In the genomic region with DNA sequence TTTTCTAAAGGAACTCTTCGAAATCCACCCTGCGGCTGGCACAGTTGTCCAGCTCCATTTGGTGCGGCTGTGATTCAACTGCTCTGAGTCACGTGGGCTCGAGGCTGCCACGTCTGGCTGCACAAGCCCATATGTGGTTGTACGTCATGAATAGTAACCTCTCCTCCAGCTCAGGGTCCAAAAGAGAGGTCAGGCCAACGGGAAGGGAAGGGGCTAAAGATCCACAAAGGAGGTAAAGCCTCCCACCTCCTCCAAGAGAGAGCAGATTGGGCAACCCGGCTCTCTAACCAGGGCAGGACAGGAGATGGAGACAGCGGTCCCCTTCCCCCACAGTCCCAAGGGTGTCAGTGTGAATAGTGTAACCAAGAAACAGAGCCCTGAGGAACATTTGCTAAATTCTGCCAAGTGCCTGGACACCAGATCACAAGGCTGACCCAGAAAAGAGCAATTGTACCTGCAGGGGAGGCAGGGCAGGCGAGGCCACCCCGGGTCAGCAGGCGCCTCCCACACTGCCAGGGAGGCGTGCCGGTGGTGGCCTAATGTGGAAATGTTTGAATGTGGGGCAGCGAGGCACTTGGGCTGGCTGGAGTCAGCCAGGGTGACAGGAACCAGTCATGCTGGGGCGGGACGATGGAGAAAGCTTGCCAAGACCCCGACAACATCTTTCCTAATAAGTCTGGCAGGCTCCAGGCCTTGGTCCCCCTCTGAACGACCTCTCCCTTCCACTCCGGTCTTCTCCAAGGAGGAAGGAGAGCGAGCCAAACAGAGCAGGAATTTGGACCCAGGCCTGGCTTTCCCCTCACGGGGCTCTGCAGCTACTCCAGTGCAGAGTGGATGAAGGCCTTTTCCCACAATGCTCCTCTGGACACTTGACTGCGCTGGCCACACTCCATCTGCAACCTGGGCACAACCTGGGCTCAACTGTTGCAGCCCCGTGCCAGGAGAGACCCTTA, we compare ENCODE assay signal across 8 mouse cellular contexts.
DNase-seq lines count a peak whose midpoint lies in the region; ATAC-seq lines count a peak whose summit lies in the region.

No protein-coding gene starts in this region.

- peaks cover 31% of the 10 kb centered on the region for H3K4me1 ChIP-seq in hindbrain, embryonic 16.5 days (ENCODE audit: control insufficient read depth, insufficient read depth, low read depth, low read length)

- H3K9me3 ChIP-seq in hindbrain, embryonic 16.5 days (ENCODE audit: control insufficient read depth, low read length) = no peaks in the 10 kb centered on the region

- H3K4me3 ChIP-seq in hindbrain, embryonic 16.5 days (ENCODE audit: low read length) = no peak overlapping the region; the same call in 1 of the 2 replicates

- H3K36me3 ChIP-seq in hindbrain, embryonic 16.5 days (ENCODE audit: control insufficient read depth, insufficient read depth, low read length) = no peaks in the 10 kb centered on the region

- peak; percentile 91 for ATAC-seq in hindbrain, embryonic 16.5 days

- H3K27me3 ChIP-seq in hindbrain, embryonic 16.5 days (replicated peaks; ENCODE audit: control insufficient read depth, insufficient read depth, low read length) = no peaks in the 10 kb centered on the region

- 20% methylated on average over 24 of the region's 25 CpGs for WGBS in hindbrain, embryonic 16.5 days

- H3K9ac ChIP-seq in hindbrain, embryonic 16.5 days (ENCODE audit: low read depth, low read length) = peak overlapping the region; percentile 38

- peak overlapping the region; percentile 15; the same call in 1 of the 2 replicates for H3K4me2 ChIP-seq in hindbrain, embryonic 16.5 days (ENCODE audit: low read length)

- DNase-seq in adrenal gland, adult 18-20 months (ENCODE audit: low spot score in 2 of 2) = peak; percentile 73 to 76
- peak; percentile 68 for DNase-seq in embryo, embryonic 10 days (ENCODE audit: low spot score)
- peak; percentile 92 for DNase-seq in gastrocnemius, postnatal 10 days
- peak; percentile 27 to 81 for DNase-seq in left cerebral cortex, adult 8-10 months (ENCODE audit: low spot score in 2 of 2)
- DNase-seq in lung, postnatal 36 days = peak; percentile 96
- peak; percentile 55 to 64 for DNase-seq in right cerebral cortex, adult 2 months (ENCODE audit: low spot score in 2 of 2)
- DNase-seq in thymus, postnatal 0 days (ENCODE audit: low spot score) = no peak

- H3K27ac ChIP-seq in hindbrain, embryonic 16.5 days (ENCODE audit: low read depth, low read length) = peak overlapping the region; percentile 86
